Mouse (Mus musculus) urinary bladder, adult 2 months (tissue): ENCODE measurements around the gene Hlcs. TPM values are rescaled to one million over a fixed set of nuclear protein-coding genes. Genes with fewer than 3 reads are reported as not detected.

ENCODE experiments used
- DNase-seq: peaks from one replicate; pipeline ENCODE4 v3.0.0; 2022; ENCODE audit warnings: low spot score
- polyA plus RNA-seq: library from polyadenylated mRNA; depleted of rRNA; stranded (reverse); fragments of >200 nt; gene quantifications from 2 replicates; pipeline ENCODE4 v1.2.3, GENCODE M21; 2012

Hlcs gene
- polyA plus RNA-seq, 1 experiment, result 11.9 TPM

DNA sequence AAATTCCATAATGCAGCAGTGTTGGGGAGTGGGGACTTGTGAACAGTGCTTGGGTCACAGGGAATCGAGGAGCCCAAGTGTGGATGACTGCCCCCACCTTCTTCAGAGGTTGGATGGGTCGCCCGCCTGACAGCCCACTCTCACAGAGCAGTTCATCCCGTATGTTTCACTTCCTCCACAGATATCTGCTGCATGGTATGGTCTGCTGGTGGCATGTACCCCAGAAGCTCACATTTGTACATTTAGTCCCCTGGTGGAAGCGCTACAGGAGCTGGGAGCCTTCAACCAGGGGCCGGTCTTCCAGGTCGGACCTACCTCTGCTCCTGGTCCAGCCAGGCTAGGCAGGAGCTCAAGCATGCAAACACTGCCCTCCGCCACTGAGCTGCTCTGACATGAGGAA lies 66.4 kb downstream of the Hlcs start:
- no peak for DNase-seq

DNA sequence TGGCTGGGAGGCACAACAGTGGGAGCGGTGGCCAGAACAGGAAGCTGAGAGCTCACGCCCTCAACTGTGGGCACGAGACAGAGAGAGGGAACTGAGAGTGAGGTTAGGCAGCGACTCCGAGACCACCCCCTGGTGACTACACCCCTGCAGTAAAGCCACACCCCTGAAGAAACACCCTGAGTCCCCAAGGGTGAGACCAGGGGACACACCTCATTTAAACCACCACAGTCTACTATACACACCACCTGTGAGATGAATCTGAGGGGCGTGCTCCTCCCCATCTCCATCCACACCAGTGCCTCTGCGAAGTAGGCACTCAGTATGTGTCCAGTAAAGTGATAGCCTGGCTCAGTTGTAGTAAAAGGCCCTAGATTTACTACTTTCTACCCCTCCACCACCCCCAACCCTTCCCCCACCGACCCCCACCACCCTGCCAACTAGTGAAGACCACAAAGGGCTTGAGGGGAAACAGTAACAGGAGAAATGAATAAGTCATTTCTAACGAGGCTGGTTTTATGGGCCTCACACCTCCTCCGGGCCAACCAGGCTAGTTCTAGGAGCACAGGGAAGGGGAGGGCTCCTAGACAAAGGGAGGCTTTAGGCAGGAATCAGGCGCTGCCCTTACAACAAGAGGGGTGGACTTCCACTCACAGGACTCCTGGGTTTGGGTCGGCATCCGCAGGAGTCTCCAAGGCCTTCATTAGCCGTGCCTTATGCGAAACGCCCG lies 67.2 kb downstream of the Hlcs start:
- no peak for DNase-seq

GRCm38 (mm10) chr16:94241126-94241525 lies 72.2 kb downstream of the Hlcs start:
- no peak for DNase-seq

GRCm38 (mm10) chr16:94240190-94240589 lies 73.2 kb downstream of the Hlcs start:
- no peak for DNase-seq

DNA sequence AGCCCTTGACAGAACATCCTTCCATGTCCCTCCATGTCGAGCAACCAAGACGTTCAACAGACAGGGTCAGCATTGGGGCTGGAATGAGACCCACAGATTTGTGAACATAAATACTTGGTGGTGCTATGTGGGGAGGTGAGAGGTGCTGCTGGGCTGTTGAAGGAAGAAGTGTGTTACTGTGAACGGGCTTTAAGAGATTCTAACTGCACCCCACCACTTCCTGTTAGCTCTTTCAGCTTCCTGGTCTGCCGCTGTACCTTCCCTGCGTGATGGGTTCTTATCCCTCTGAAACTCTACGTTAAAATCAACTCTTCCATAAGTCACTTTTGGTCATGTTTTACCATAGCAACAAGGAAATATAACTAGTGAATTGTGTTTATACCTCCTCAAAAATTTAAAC lies 73.8 kb downstream of the Hlcs start:
- DNase-seq, result no peak

DNA sequence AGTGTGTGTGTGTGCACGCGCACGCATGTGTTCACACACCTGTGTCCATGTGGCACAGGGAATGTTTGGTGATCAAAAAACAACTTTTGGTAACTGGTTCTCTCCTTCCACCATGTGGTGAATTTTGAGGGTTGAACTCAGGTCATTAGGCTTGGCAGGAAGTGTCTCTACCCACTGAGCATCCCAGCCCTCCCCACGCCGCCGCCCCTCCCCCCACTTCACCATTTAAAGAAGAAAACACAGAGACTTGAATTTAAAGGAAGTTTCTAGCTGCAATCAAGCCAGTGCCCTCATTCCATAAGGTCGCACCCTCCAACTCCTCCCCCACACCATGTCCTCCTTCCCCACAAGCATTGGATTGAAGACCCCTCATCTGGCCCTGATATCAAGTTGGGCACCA lies 74.2 kb downstream of the Hlcs start:
- DNase-seq, result no peak

DNA sequence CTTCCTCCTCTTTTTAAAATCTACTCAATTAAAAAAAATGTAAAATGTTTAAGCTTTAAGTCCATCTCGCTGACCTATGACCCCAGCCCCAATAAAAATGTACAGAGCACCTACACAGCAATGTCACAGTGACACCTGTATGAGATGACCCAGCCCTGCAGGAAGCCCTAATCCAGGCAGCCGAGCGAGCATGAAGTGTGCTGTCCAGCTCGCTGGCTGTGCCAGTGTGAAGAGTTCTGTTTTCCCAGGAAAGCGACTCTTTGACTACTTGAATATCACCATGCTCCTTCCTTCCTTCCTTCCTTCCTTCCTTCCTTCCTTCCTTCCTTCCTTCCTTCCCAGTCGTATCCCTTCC lies 76.3 kb downstream of the Hlcs start:
- DNase-seq, result no peak

GRCm38 (mm10) chr16:94236226-94237129 lies 76.9 kb downstream of the Hlcs start:
- no peak for DNase-seq

DNA sequence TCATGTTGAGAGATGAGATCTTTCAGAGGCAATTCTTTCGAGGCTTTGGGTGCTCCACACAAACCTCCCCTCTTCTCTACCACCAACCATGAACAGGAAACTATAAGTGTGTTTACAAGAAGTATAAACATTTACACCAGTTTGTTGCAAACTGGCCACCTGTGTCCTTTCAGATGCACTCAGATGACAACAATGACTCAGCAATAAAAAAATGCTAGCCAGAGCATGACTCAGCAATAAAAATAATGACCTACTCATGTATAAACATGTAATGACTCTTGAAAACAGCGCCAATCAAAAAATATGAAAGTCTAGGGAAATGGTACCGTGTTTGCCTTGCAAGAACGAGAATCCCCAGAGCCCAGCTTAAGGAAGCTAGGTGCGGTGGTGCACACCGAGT lies 77.7 kb downstream of the Hlcs start:
- DNase-seq, result no peak

GRCm38 (mm10) chr16:94234202-94234601 lies 79.2 kb downstream of the Hlcs start:
- no peak for DNase-seq

GRCm38 (mm10) chr16:94230909-94231575 lies 82.3 kb downstream of the Hlcs start:
- DNase-seq, result no peak

DNA sequence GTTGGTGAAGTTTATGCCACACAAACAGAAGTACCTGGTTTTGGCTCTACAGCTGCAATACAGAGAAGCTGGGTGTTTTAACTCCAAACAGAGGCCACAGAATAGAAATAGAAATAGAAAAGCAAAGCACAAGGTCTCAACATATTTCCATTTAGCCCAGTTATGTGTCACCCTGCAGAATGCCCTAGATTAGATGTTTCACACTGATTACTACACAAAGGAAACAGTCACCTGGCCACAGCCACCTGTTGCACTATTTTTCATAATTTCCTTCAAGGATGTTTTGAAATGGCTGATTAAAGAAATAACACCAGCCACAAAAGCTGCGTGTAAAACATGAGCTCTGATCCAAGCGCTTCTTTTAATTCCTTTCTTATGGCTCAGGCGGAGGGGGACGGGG lies 82.9 kb downstream of the Hlcs start:
- no peak for DNase-seq

- DNase-seq, result no peak
Observed at GRCm38 (mm10) chr16:94229890-94230289, 83.5 kb downstream of the Hlcs start.

DNA sequence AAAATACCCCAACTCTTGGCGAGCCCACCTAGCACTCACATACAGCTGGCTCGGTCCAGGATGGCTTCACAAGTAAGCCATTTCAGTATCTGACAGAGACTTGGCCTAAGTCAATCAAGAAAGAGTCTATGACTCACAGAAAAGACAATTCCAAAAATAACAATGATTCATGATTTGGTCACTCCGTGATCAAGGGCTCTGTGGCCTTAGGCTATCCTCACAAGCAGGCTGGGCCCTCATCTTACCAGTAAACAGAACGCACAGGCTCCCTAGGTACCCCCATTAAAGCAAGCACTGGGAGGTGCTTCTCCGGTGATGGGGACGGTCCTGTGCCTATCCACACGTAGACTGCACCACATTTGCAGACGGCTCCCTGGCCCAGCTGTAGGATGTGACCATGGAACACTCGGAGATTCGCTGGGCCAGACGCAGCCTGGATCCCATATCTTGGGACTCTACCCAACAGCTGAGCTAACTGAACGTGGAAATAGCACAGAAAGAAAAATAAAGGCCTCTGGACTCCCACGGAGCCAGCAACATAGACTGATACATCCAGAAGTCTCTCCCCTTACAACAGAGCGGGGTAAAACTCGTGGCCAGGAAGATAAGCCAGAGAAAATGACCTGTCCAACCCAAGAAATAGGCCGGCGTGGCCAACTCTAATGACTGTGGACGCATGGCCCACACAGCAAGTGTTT lies 84.4 kb downstream of the Hlcs start:
- DNase-seq, result no peak

DNA sequence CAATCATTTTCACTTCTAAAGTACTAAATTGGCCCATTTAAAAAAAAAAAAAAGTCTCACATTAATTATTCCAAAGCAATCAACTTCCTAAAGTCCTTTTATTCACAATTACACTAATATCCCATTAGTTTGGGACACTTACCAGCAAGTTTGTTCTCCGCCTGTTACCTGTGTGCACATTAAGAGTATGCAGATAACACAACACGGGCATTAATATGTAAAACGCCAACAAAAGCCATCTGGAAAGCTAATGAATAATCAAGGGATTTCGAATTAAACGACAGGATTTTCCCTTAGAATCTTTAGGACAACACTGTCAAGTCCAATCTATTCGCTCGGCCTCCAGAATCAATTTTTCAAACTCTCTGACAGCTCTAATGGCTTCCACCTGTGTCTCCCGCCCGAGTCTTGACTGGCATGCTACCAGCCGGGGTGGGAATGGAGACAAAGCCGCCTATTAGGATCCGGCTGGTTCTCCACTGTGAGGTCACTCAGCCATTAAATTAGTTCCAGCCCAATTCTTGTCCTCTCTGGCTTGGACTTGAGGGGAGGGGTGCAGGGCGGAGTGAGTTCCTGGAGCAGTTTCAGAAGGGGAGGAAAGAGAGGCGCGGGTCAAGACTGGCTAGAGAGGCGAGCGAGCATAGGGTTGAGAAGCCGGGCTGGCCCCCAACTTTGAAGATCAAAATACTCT lies 85.9 kb downstream of the Hlcs start:
- no peak for DNase-seq

DNA sequence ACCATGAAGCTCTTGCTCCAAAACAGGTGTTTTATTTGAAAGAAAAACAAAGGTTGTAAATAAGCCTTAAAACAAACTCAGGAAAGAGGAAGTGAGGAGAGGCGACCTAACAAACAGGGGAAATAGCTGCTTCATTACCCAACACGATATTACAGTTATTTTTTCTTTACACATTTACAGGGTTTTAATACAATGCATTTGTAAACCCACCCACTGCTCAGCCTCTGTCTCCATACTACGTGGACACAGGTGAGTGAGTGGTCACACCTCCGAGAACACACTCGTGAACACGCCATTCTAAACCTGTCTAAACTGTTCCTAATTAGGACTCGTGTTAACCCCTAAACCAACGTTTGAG lies 90.0 kb downstream of the Hlcs start:
- DNase-seq, result no peak

GRCm38 (mm10) chr16:94222646-94223362 lies 90.6 kb downstream of the Hlcs start:
- no peak for DNase-seq

DNA sequence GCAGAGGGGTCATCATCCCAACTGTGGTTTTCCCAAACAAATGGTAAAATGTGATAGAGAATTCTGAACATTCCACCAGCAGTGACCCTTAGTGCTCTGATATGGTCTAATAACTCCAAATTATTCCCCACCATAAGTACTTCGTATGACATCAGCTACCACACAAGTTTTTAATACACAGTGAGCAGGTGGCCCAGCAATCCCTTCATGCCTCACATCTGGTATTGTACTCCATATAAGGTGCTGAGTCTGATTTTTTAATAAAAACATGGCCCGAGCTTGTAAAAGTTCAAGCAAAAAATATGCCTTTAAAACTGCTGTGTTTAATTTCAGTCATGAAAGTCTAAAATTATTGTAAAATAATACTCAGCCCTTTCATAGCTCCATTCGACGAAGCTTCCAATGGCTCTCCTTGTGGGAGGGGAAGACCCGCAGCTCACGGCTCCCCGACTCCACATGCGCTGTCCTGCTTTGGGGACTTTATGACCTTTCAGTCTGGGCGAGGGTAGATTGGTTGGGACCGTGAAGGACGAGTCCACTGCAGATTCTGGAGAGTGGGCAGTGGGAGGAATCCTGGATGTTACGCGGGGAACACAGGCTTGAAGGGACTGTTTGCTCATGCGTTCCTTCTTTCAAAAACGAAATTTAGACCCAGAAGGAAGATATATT lies 102.5 kb downstream of the Hlcs start:
- no peak for DNase-seq

GRCm38 (mm10) chr16:94209626-94210025 lies 103.7 kb downstream of the Hlcs start:
- no peak for DNase-seq

GRCm38 (mm10) chr16:94208826-94209225 lies 104.5 kb downstream of the Hlcs start:
- no peak for DNase-seq
